Mouse (Mus musculus) frontal cortex, postnatal 36 days (tissue): ENCODE measurements around the gene N4bp2l1.
"Not testable (repeated sequence)": the region's sequence is repeated elsewhere in the genome, so short reads cannot be mapped to it uniquely, and the experiment has no call there.

Experiments
- DNase-seq, 2 experiments: peaks; one replicate each; pipeline ENCODE4 v3.0.0; 2022; ENCODE audit warnings: low spot score in 2 of 2

Gene N4bp2l1

DNA sequence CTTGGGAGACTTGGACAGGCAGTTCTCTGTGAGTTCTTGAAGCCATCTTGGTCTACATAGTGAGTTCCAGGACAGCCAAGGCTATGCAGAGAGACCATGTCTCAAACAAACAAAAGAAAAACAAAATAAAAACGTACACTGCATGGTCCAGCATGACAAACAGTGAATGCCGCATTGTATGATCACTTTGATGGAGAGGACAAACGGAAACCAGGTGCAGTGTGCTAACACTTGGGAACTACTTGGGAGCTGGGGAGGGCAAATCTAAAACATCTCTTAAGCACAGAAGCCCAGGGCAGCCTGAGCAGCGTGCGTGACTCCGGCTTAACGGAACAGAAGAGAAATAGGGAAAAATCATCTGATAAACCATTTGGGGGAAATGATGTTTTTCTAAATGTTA, at the start of gene N4bp2l1:
Gene N4bp2l1, minus strand, starts transcription at position 101 of the 400 bp plus-strand sequence.
- DNase-seq, result no peak

DNA sequence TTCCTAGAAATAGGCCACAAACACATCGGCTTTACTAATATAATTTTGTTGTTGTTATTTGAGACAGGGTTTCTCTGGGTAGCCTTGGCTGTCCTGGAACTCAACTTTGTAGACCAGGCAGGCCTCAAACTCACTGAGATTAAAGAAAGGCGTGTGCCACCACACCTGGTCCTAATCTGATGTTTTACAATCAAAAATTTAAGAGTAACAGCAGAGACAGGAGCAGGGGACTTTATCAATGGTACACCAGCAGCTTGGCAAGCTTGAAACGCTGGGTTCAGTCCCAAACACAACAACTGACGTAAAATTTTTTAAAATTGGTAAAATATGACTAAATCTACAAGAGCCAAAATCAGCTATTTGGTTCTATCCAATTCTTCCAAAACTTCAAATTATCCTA, 47.9 kb upstream of the N4bp2l1 start:
- DNase-seq, result no peak

DNA sequence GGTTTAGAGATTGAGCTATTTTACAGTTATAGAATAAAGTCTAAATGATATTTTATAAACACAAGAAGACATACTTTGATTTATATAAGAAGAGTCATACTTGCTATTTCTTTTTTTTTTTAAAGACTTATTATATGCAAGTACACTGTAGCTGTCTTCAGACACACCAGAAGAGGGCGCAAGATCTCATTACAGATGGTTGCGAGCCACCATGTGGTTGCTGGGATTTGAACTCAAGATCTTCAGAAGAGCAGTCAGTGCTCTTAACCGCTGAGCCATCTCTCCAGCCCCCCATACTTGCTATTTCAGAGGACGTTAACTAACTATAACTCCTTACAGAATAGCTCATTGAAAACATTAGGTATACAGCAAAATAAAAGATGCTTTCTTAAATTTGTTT, 46.4 kb upstream of the N4bp2l1 start:
- DNase-seq, result not testable (repeated sequence)

DNA sequence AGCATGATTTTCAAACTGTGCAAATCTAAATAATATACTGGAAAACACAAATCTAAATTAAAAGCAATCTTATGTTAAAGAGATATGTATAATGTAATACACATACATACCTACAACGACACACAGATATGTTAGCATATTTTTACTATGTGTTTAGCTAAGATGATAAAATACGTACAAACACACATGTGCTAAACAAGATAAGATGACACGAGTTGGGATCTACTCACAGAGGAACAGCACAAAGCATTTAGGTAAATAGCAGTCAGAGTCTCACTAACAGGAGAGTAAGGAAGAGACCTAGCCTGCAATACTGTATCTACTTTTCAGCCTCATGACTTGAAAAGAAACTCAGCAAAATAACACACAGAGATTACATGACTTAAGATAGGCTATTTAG, 44.5 kb upstream of the N4bp2l1 start:
- DNase-seq, result no peak

DNA sequence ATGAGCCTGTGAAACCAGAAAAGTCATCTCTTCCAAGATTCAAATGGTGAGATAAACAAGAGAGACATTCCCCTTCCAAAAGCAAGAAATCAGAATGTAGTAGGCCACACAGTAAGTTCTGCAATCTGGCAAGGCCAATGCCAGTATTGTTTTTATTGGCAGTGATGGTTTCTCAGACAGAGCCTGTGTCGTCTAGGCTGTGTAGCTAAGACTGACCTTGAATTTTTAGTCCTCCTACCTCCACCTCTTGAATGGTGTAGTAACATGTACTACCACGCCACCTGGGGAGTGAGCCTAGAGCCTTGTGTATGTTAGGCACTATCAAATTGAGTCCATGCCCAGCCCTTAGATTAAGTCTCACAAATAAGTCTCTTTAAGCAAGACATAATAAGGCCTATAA, 32.7 kb upstream of the N4bp2l1 start:
- no peak for DNase-seq

DNA sequence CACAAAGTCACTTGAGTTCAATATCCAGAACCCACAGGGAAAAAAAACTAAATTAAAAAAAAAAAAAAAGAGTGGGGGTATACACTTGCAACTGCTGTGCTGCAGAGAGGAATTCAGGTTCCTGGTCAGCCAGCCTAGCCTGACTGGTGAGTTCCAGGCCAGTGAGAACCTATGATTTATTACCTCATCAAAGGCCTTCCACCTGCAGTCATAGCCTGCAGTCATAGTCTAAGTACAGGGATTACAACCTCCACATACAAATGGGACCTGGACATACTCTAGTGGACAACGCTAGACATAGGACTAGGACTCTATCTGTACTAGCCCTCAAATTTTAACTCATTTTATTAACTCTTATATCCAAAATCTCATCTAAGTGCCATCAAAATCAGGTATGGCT, 32.3 kb upstream of the N4bp2l1 start:
- DNase-seq, result no peak

DNA sequence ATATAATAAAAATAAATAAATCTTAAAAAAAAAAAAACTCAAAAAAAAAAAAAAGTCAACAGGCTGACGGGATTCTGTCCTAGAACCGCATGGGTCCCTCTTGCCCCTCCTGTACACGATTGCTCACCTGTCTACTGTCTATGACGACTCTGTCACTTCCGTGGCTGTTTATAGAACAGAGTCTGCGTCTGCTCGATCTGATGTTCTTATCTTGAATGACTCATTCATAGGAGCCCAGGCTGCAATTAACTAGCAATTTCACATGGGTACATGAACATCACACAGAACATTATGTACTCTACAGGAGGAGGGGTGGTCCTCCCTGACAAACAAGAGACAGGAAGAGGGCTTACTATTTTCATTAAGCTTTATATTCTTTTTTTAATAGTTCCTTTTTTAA, 28.5 kb upstream of the N4bp2l1 start:
- DNase-seq, result no peak

DNA sequence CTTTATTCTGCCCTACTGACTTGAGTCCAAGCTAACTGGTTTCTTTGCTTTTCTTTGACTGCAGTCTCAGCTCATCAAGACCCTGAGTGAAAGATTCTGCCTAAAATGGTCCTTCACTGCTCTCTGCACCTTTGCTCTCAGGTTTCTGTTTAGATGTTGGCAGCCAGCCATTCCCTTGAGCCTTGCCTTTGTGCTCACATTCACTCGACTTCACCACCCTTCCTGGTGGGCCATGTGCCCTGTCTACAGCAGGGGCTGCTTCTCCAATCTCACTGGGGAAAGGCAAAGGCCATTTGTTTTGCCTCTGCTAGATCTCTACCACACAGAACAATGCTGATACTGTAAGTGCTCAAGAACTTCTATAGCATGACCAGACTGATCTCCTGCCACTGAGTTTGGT, 25.8 kb upstream of the N4bp2l1 start:
- DNase-seq, result no peak

DNA sequence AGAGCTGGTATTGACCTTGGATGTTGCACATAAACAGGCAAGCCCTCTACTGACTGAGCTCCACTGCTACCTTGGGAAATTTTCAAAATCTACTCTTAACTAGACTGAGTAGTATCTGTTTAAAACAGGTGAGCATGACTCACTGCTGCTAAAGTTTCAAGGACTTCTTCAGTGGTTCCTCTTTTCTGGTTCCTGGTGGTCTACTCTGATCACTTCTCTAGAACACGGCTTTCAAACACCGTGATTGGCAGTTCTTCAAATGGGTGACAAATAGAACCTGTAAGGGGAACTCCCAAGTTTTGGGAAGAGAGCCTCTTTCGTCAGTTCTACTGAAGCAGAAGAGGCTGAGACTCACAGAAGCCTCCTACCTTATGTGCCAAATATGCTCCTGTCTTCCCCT, 24.6 kb upstream of the N4bp2l1 start:
- no peak for DNase-seq

DNA sequence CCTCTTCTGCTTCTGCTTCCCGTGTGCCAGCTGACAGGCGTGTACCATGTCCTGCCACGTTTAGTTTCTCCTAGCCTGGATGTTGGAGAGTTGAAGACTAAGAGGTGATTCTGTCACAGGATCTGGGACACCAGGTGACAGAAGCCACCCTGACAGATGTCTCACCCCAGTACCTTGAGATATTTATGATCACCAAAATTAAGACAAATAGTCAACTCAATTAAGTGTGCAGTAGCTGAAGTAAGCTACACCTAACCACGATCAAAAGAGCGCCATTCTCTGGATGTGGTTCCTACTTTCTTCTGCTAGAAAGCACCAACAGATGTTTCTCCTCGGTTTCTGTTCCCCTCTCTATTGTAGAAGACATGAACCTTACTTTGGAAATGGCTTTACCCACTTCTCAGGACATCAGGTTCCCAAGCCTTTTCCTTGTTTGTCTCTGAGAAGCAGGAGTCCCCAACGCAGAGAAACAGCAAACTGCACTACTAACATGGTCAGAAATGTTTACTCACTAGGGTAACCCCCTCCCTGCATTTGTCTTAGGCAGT, 23.7 kb upstream of the N4bp2l1 start:
- no peak for DNase-seq

DNA sequence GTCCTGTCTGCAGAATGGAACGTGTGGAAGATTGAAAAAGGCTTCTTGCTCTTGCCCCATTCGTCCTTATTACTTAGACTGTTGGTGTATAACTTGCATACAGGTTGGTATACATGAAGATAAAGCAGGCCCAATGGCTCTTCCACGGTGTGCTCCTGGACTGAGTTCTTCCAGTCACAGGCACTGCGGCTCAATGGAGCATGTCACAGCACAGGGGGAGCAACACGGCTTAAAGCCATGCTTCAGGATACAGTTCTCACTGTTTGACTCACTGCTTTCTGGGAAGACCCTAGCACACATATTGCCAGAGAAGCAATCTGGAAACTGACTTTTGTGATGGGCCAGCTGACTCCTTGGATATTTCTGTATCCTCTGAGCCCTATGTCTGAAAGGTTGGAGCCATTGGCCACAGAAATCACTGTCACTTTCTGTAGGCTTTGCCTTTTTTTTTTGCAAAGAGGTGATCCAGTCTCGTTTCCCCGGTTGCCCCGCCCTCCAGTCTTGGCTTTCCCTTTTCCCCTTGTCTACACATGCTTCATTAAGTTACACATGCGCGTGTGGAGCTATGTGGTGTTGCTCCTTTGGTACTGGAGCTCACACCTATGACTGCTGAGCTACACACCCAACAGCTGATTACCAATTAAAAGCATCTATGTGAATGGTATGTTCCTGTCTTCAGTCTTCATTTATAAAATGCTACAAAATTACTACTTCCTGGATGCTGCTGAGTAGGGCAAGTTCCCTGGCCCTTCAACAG, 21.8 kb upstream of the N4bp2l1 start:
- no peak for DNase-seq

DNA sequence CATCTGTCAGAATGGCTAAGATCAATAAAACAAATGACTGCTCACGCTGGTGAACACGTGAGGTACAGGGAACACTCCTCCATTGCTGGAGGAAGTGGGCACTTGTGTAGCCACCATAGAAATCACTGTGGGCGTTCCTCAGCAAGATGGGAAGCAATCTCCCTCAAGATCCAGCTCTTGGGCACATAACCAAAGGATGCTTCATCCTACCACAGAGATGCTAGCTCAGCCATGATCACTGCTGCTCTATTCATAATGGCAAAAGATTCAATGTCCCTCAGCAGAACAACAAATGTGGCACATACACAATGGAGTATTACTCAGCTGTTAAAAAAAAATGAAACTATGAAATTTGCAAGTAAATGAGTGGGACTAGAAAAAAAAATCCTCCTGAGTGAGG, 19.7 kb upstream of the N4bp2l1 start:
- DNase-seq, result no peak

DNA sequence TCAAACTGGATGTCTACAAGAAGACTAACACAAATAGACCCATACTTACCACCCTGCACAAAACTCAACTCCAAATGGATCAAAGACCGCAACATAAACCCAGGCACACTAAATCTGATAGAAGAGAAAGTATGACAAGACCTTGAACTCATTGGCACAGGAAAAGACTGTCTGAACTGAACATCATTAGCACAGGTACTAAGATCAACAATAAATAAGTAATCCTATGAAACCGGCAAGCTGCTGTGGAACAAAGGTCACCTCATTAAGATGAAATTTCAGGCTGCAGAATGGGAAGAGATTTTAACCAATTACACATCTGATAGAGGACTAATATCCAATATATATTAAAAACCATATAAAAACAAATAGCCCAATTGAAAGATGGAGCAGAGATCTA, 19.2 kb upstream of the N4bp2l1 start:
- DNase-seq, result no peak

DNA sequence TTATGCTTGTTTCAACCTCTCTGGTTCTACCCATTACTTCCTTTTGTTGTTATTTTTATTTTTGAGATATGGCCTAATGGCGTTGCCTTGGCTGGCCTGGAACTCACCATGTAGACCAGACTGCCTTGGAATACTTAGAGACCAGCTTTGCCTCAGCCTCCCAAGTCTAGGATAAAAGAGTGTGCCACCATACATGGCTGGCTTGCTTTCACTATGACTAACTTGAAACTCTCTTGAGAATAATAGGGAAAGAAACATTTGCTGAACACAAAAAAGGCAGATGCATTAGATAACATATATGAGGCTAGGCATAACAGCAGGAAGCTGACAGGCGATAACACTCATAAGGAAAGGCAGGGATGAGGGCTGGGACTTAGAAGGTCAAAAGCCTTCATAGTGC, 17.1 kb upstream of the N4bp2l1 start:
- DNase-seq, result no peak

DNA sequence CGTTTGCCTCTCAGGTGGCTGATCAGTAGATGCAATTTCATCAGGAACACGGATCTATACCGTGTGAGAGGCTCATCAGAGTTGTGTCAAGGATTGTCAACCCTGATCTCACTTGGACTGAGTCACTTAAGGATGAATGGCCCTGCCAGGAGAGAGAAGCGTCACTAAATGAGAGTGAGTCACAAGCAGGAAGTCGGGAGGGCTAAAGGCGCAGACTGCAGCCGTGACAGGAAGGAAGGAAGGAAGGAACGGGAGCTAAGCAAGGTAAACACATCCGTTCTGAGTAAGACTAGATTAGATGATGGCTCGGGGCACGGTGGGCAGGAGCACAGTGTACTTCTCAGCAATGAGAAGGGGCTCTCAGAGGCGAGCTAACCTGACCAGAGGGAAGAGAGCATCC, 14.7 kb upstream of the N4bp2l1 start:
- DNase-seq, result peak in 1 of 2 experiments; percentile 24

DNA sequence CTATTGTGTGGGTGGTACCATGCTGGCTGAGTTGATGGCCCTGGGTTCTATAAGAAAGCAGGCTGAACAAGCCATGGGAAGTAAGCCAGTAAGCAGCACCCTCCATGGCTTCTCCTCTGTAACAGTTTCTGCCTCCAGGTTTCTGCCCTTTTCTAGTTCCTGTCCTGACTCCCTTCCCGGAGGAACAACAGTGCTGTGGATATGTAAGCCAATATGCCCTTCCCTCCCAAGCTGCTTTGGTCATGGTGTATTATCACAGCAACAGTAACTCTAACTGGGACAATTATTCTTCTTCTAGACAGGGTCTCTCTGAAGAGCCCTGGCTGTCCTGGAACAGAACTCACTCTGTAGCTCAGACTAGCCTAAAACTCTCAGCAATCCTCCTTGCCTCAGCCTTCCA, 14.1 kb upstream of the N4bp2l1 start:
- no peak for DNase-seq

DNA sequence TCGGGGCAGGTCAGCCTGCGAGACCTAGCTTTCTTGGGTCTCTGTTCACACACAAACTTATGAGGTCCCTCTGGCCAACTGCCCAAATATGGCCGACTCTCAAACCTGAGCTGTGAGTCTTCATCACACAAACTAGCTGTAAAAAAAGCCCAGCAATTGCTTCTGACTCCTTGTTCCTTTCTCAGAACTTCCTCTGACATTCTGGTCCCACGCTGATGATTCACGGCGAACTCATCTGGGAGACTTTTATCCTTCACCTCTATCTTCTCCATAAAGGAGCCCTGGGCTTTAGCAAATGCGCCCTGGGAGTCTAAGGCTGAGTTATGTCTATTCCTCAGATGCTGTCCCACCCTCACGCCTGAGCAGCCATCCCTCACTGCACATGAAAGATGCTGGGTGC, 10.6 kb upstream of the N4bp2l1 start:
- DNase-seq, result no peak

DNA sequence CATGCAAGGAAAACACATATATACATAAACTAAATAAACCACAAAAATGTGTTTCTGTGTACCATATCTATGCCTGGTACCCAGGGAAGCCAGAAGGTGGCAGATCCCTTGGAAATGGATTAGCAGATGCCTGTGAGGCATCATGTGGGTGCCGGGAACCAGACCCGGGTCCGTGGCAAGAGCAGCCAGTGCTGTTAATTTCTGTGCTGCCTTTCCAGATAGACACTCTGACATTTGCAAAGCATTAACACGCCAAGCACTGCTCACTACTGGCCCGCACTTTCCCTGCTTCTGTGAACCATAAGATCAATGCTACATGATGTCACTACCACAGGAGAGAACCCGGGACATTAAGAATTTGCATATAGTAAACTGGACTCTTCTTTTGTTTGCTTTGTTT, 9.1 kb upstream of the N4bp2l1 start:
- DNase-seq, result no peak

DNA sequence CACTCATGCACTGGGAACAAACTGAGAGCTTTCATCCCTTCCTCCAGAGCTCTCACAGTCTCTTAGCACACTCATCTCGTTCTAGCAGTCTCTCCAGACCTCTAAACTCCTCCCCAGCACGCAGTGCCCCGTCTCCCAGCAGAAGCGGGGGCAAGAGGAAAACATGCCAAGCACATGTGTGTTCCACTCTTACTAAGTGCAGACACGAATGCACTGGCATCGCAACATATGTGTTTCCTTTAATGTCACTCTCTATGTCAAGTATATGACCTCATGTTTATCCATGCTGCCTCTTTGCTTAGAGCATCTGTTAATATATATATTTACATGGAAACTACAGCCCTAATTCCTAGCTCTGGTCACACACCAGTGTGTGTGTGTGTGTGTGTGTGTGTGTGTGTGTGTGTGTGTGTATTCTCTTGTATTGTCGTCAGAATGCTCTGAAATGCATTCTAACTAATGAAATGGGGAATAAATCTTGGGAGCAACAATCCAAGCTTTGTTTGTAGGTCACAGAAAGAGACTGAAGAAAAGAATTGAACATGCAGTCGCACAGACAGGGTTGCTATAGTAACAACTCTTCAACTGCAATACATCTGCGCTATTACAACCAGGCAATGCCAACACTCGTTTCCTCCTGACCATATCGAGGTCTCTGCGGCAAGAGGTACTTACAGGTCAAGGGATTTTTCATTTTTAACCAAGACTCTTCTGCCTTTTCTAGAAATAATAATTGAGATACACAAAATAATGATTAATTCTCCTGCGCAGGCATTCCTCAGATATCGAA, 4.6 kb upstream of the N4bp2l1 start:
- DNase-seq, result no peak

DNA sequence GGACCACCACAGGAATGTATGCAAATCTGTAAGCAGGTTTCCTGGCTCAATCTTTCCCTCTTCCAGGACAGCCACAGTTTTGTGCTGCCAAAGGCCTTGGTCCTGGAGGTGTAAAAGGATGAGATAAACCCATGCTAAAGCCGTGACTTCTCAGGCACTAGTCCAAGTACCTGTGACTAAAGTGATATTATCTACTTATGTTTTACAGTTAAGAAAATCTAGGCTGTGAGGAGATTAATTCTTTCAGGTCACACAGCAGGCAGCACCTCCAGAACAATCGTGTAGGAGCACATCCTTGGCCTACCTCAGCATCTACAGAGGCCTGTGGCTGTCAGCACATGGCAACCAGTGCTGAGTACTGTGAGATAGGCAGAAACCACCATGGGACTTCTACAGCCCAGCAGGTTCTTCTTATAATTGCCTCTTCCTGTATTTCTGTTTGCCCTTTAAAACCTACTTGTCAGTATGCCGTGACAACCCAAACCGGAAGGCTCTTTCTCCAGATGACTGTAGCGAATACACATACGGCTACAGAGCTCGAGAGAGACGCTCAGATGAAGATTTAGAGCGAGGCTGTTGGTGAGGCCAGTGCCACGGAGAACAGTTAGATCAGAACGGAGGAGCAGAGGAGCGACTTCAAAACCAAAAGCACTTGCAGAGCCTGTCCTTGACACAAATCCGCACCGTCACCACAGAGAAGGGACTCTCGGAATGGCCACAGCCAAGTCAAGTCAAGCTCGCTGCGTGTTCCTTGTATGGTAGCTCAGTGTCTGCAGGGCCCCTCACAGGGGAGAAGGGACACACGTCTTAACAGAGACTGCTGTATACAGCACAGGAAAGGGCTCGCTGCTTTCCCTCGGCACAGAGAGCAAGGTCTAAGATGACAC, 3.8 kb upstream of the N4bp2l1 start:
- DNase-seq, result no peak

DNA sequence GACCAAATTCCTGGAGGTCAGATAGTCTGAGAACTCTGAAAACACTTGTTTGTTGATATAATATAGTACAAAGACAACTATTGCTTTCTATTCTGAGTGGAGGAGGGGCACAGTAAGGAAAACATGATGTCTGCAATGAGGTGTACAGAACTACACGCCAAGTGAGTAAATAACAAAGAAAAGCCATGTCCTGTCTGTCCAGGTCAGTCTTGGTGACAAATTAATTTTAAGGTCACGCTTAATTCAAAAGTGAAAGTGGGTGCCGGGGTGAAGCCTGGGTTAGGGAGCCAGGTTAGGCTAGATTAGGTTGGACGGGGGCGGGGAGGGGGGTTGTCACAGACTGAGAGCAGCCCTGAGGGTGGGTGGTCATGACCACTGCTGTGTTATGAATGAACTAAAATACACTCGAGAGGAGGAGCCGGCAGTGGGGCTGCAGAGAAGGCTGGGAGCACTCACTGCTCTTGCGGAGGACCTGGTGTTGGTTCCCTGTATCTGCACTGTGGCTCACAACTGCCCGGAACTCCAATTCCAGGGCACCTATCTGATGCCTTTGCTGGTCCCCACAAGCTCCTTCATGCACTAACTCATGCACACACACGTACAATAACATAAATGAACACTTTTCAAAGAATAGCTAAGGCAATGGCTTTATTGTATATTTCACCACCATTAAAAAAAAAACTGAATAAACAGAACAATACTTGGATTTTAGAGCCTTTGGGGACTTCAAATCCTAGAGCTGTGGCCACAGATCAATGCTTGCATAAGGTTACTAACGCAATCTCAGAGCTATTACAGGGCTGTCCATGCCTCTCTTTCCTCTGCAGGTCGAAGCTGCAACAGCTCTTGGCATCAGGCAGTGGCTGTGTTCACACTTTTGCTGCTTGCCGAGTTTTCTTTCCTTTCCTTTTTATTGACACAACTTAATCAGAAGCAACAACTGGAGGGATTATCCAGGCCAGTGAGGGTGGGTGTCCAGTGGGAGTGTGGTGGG, 2.6 kb upstream of the N4bp2l1 start:
- no peak for DNase-seq
